Mouse (Mus musculus) midbrain, embryonic 12.5 days (tissue): ENCODE measurements around the gene Casz1. TPM values are rescaled to one million over a fixed set of nuclear protein-coding genes. Genes with fewer than 3 reads are reported as not detected.

Source experiments
- ATAC-seq: fragments of 200-750 bp; cut with Nextera tagmentation; 2 replicates; pipeline ENCODE4 v1.8.0; 2017; ENCODE audit warnings: low read depth, moderate TSS enrichment, moderate library complexity; ENCODE audit not compliant: low FRiP score
- H3K27ac ChIP-seq: fragments of 300-500 bp; sonication (generic); replicated peaks from 2 replicates; pipeline ENCODE4 v1.5.1; 2016; ENCODE audit warnings: mild to moderate bottlenecking
- H3K27me3 ChIP-seq: fragments of 300-500 bp; sonication (generic); 2 replicates; pipeline ENCODE4 v1.6.1; 2016; ENCODE audit warnings: mild to moderate bottlenecking
- H3K36me3 ChIP-seq: fragments of 300-500 bp; sonication (generic); 2 replicates; pipeline ENCODE4 v1.6.1; 2016
- H3K4me1 ChIP-seq: fragments of 300-500 bp; sonication (generic); 2 replicates; pipeline ENCODE4 v1.6.1; 2016
- H3K4me2 ChIP-seq: fragments of 300-500 bp; sonication (generic); replicated peaks from 2 replicates; pipeline ENCODE4 v1.6.1; 2016; ENCODE audit warnings: mild to moderate bottlenecking, moderate library complexity
- H3K4me3 ChIP-seq: fragments of 300-500 bp; sonication (generic); 2 replicates; pipeline ENCODE4 v1.5.1; 2016; ENCODE audit warnings: mild to moderate bottlenecking
- H3K9ac ChIP-seq: fragments of 300-500 bp; sonication (generic); replicated peaks from 2 replicates; pipeline ENCODE4 v1.6.1; 2016; ENCODE audit warnings: mild to moderate bottlenecking, moderate library complexity
- H3K9me3 ChIP-seq: fragments of 300-500 bp; sonication (generic); 2 replicates; pipeline ENCODE4 v1.6.1; 2016; ENCODE audit warnings: mild to moderate bottlenecking
- WGBS: fragments of 180-500 bp; shearing (Covaris S2); methylation state at CpG from one replicate; pipeline ENCODE4 v1.1.7; 2016; 5-methylcytosine and 5-hydroxymethylcytosine counted together
- polyA plus RNA-seq: library from polyadenylated mRNA; unstranded; fragments of >200 nt; fragmentation: Nextera tagmentation; extraction: Ambion mirVana; gene quantifications from 2 replicates; pipeline ENCODE4 v1.2.1, GENCODE M21; 2016

Gene Casz1
- polyA plus RNA-seq, 1 experiment from 2014 or later = 3.3 TPM

- peak overlapping the region; percentile 38 for H3K4me2 ChIP-seq
Observed at GRCm38 (mm10) chr4:148882360-148882929, 78.2 kb downstream of the Casz1 start.

GRCm38 (mm10) chr4:148884596-148884995 is 80.4 kb downstream of the Casz1 start:
- Histone ChIP-seq H3K36me3 (no peaks in the 10 kb centered on the region), H3K4me2 (no peak overlapping the region), H3K9ac (no peak overlapping the region), H3K27ac (peak overlapping the region; percentile 73; the same call in 1 of the 2 replicates), H3K4me3 (no peak overlapping the region), H3K27me3 (peaks cover 82% of the 10 kb centered on the region), H3K9me3 (no peaks in the 10 kb centered on the region), H3K4me1 (peaks cover 75% of the 10 kb centered on the region)
- 67% methylated on average over 14 of the region's 14 CpGs for WGBS
- no peak for ATAC-seq

More at GRCm38 (mm10) chr4:148882360-148882929, 78.2 kb downstream of the Casz1 start:
- no peak overlapping the region for H3K27ac ChIP-seq
- H3K4me1 ChIP-seq = peaks cover 65% of the 10 kb centered on the region
- 13% methylated on average over 17 of the region's 17 CpGs for WGBS
- no peaks in the 10 kb centered on the region for H3K36me3 ChIP-seq
- peaks cover 84% of the 10 kb centered on the region for H3K27me3 ChIP-seq
- 0 out of 2 replicates have a peak overlapping the region, but pooled peaks have one; percentile 5 for H3K4me3 ChIP-seq
- no peaks in the 10 kb centered on the region for H3K9me3 ChIP-seq
- H3K9ac ChIP-seq = no peak overlapping the region
- no peak for ATAC-seq

GRCm38 (mm10) chr4:148885401-148885800 is 81.2 kb downstream of the Casz1 start:
- peak; percentile 73 for ATAC-seq
- peaks cover 82% of the 10 kb centered on the region for H3K27me3 ChIP-seq
- H3K27ac ChIP-seq = peak overlapping the region; percentile 73
- H3K9ac ChIP-seq = no peak overlapping the region
- 10% methylated on average over 10 of the region's 10 CpGs for WGBS
- H3K4me2 ChIP-seq = peak overlapping the region; percentile 22; the same call in 1 of the 2 replicates
- H3K36me3 ChIP-seq = no peaks in the 10 kb centered on the region
- no peak overlapping the region for H3K4me3 ChIP-seq
- no peaks in the 10 kb centered on the region for H3K9me3 ChIP-seq
- peaks cover 81% of the 10 kb centered on the region for H3K4me1 ChIP-seq

GRCm38 (mm10) chr4:148885921-148886540 is 81.8 kb downstream of the Casz1 start:
- H3K4me1 ChIP-seq = peaks cover 81% of the 10 kb centered on the region
- H3K36me3 ChIP-seq = no peaks in the 10 kb centered on the region
- WGBS = 20% methylated on average over 9 of the region's 9 CpGs
- H3K27me3 ChIP-seq = peaks cover 82% of the 10 kb centered on the region
- H3K4me3 ChIP-seq = no peak overlapping the region
- H3K4me2 ChIP-seq = peak overlapping the region; percentile 22
- ATAC-seq = peak; percentile 84
- no peak overlapping the region for H3K9ac ChIP-seq
- no peaks in the 10 kb centered on the region for H3K9me3 ChIP-seq
- peak overlapping the region; percentile 73 for H3K27ac ChIP-seq

- Histone ChIP-seq H3K36me3 (no peaks in the 10 kb centered on the region), H3K4me1 (peaks cover 72% of the 10 kb centered on the region), H3K27me3 (peaks cover 83% of the 10 kb centered on the region), H3K4me2 (peak overlapping the region; percentile 20; the same call in 1 of the 2 replicates), H3K4me3 (no peak overlapping the region), H3K9me3 (no peaks in the 10 kb centered on the region), H3K27ac (no peak overlapping the region), H3K9ac (no peak overlapping the region)
- WGBS = 14% methylated on average over 8 of the region's 8 CpGs
- no peak for ATAC-seq
Observed at GRCm38 (mm10) chr4:148888229-148888628, 84.0 kb downstream of the Casz1 start.

- H3K4me2 ChIP-seq = no peak overlapping the region
- H3K4me1 ChIP-seq = peaks cover 71% of the 10 kb centered on the region
- H3K4me3 ChIP-seq = no peak overlapping the region
- peaks cover 83% of the 10 kb centered on the region for H3K27me3 ChIP-seq
- no peaks in the 10 kb centered on the region for H3K9me3 ChIP-seq
- no peak overlapping the region for H3K27ac ChIP-seq
- no peak for ATAC-seq
- H3K9ac ChIP-seq = no peak overlapping the region
- 45% methylated on average over 6 of the region's 6 CpGs for WGBS
- no peaks in the 10 kb centered on the region for H3K36me3 ChIP-seq
Observed at GRCm38 (mm10) chr4:148889011-148889410, 84.8 kb downstream of the Casz1 start.

- Histone ChIP-seq H3K27ac (peak overlapping the region; percentile 74; the same call in 1 of the 2 replicates), H3K27me3 (peaks cover 90% of the 10 kb centered on the region), H3K4me2 (peak overlapping the region; percentile 54), H3K36me3 (no peaks in the 10 kb centered on the region), H3K4me1 (peaks cover 66% of the 10 kb centered on the region), H3K9me3 (no peaks in the 10 kb centered on the region), H3K9ac (0 out of 2 replicates have a peak overlapping the region, but pooled peaks have one; percentile 40), H3K4me3 (peak overlapping the region; percentile 28)
- ATAC-seq = no peak
- 43% methylated on average over 8 of the region's 8 CpGs for WGBS
Observed at GRCm38 (mm10) chr4:148890442-148890841, 86.2 kb downstream of the Casz1 start.

GRCm38 (mm10) chr4:148890892-148891838 is 86.9 kb downstream of the Casz1 start:
- no peaks in the 10 kb centered on the region for H3K9me3 ChIP-seq
- peak overlapping the region; percentile 40 for H3K9ac ChIP-seq
- H3K27ac ChIP-seq = peak overlapping the region; percentile 74
- peak overlapping the region; percentile 54 for H3K4me2 ChIP-seq
- no peaks in the 10 kb centered on the region for H3K36me3 ChIP-seq
- peak overlapping the region; percentile 28 for H3K4me3 ChIP-seq
- ATAC-seq = peak; percentile 81
- H3K4me1 ChIP-seq = peaks cover 61% of the 10 kb centered on the region
- WGBS = under 1% methylated on average over 51 of the region's 52 CpGs
- H3K27me3 ChIP-seq = peaks cover 97% of the 10 kb centered on the region

- H3K36me3 ChIP-seq = no peaks in the 10 kb centered on the region
- 63% methylated on average over 6 of the region's 6 CpGs for WGBS
- peaks cover 98% of the 10 kb centered on the region for H3K27me3 ChIP-seq
- no peak for ATAC-seq
- H3K27ac ChIP-seq = no peak overlapping the region
- H3K9me3 ChIP-seq = no peaks in the 10 kb centered on the region
- H3K4me1 ChIP-seq = peaks cover 19% of the 10 kb centered on the region
- H3K4me2 ChIP-seq = no peak overlapping the region
- H3K9ac ChIP-seq = no peak overlapping the region
- H3K4me3 ChIP-seq = no peak overlapping the region
Observed at GRCm38 (mm10) chr4:148896125-148896524, 91.9 kb downstream of the Casz1 start.

GRCm38 (mm10) chr4:148899927-148900294 is 95.7 kb downstream of the Casz1 start:
- H3K27me3 ChIP-seq = peaks cover 98% of the 10 kb centered on the region
- 0 out of 2 replicates have a peak, but pooled peaks have one; percentile 7 for ATAC-seq
- no peak overlapping the region for H3K27ac ChIP-seq
- 5% methylated on average over 1 of the region's 1 CpGs for WGBS
- H3K9ac ChIP-seq = no peak overlapping the region
- peak overlapping the region; percentile 65 for H3K4me3 ChIP-seq
- peak overlapping the region; percentile 99 for H3K4me2 ChIP-seq
- H3K36me3 ChIP-seq = no peaks in the 10 kb centered on the region
- peaks cover 24% of the 10 kb centered on the region for H3K4me1 ChIP-seq
- no peaks in the 10 kb centered on the region for H3K9me3 ChIP-seq

GRCm38 (mm10) chr4:148900295-148901211 is 96.3 kb downstream of the Casz1 start:
- peaks cover 24% of the 10 kb centered on the region for H3K4me1 ChIP-seq
- H3K27me3 ChIP-seq = peaks cover 98% of the 10 kb centered on the region
- peak overlapping the region; percentile 65 for H3K4me3 ChIP-seq
- peak overlapping the region; percentile 62 for H3K9ac ChIP-seq
- H3K36me3 ChIP-seq = no peaks in the 10 kb centered on the region
- H3K9me3 ChIP-seq = no peaks in the 10 kb centered on the region
- peak overlapping the region; percentile 99 for H3K4me2 ChIP-seq
- WGBS = under 1% methylated on average over 106 of the region's 123 CpGs
- peak; percentile 75 for ATAC-seq
- H3K27ac ChIP-seq = peak overlapping the region; percentile 15; the same call in 1 of the 2 replicates
